Mouse (Mus musculus) hindbrain, embryonic 13.5 days (tissue): Measurements from ENCODE around the gene Gm21060. TPM values are rescaled to one million over a fixed set of nuclear protein-coding genes. Genes with fewer than 3 reads are reported as not detected.
"Not testable (repeated sequence)": the region's sequence is repeated elsewhere in the genome, so short reads cannot be mapped to it uniquely, and the experiment has no call there.

Experiments
- ATAC-seq: fragments of 200-750 bp; cut with Nextera tagmentation; 2 replicates; pipeline ENCODE4 v1.8.0; 2017; ENCODE audit warnings: moderate TSS enrichment; ENCODE audit not compliant: low FRiP score
- H3K27ac ChIP-seq: fragments of 300-500 bp; sonication (generic); 2 replicates; pipeline ENCODE4 v1.5.1; 2015; ENCODE audit warnings: inconsistent platforms, mild to moderate bottlenecking, moderate library complexity
- H3K27me3 ChIP-seq: fragments of 300-500 bp; sonication (generic); 2 replicates; pipeline ENCODE4 v1.6.1; 2015; ENCODE audit warnings: mild to moderate bottlenecking, inconsistent platforms
- H3K36me3 ChIP-seq: fragments of 300-500 bp; sonication (generic); 2 replicates; pipeline ENCODE4 v1.6.1; 2015; ENCODE audit warnings: mild to moderate bottlenecking, inconsistent platforms
- H3K4me1 ChIP-seq: fragments of 300-500 bp; sonication (generic); replicated peaks from 2 replicates; pipeline ENCODE4 v1.6.1; 2015; ENCODE audit warnings: inconsistent platforms
- H3K4me2 ChIP-seq: fragments of 300-500 bp; sonication (generic); 2 replicates; pipeline ENCODE4 v1.6.1; 2015; ENCODE audit warnings: inconsistent platforms, mild to moderate bottlenecking, moderate library complexity
- H3K4me3 ChIP-seq: fragments of 300-500 bp; sonication (generic); 2 replicates; pipeline ENCODE4 v1.5.1; 2015; ENCODE audit warnings: mild to moderate bottlenecking, inconsistent platforms
- H3K9ac ChIP-seq: fragments of 300-500 bp; sonication (generic); 2 replicates; pipeline ENCODE4 v1.6.1; 2015; ENCODE audit warnings: mild to moderate bottlenecking, inconsistent platforms
- H3K9me3 ChIP-seq: fragments of 300-500 bp; sonication (generic); 2 replicates; pipeline ENCODE4 v1.6.1; 2016; ENCODE audit warnings: inconsistent platforms
- WGBS: fragments of 180-500 bp; shearing (Covaris S2); methylation state at CpG from one replicate; pipeline ENCODE4 v1.1.7; 2015; 5-methylcytosine and 5-hydroxymethylcytosine counted together
- polyA plus RNA-seq: library from polyadenylated mRNA; unstranded; fragments of >200 nt; fragmentation: Nextera tagmentation; extraction: Ambion mirVana; gene quantifications from 2 replicates; pipeline ENCODE4 v1.2.1, GENCODE M21; 2015

Gm21060 gene
- polyA plus RNA-seq, result not detected in 2 replicates

DNA sequence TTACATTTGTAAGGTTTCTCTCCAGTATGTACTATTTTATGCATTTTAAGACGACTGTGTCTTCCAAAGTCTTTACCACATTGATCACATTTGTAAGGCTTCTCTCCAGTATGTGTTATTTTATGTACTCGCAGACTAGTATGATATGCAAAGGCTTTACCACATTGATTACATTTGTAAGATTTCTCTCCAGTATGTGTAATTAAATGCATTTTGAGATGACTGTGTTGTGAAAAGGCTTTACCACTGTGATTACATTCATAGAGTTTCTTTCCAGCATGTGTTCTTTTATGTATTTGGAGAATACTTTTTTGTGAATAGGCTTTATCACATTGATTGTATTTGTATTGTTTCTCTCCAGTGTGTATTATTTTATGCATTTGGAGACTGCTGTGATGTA, at the start of gene Gm21060:
TSS of gene Gm21060 (minus strand) at position 101 of the 400 bp plus-strand sequence.
- no peaks in the 10 kb centered on the region for H3K4me1 ChIP-seq
- H3K4me2 ChIP-seq, result no peak within 1 kb of the TSS
- H3K9me3 ChIP-seq, result no peaks in the 10 kb centered on the region
- no peaks in the 10 kb centered on the region for H3K27me3 ChIP-seq
- H3K9ac ChIP-seq, result no peak within 1 kb of the TSS
- 90% methylated on average over 2 of the region's 2 CpGs for WGBS
- H3K36me3 ChIP-seq, result no peaks in the 10 kb centered on the region
- ATAC-seq, result no peak
- H3K27ac ChIP-seq, result no peak within 1 kb of the TSS
- H3K4me3 ChIP-seq, result no peak within 1 kb of the TSS

- not testable (repeated sequence) for H3K4me3 ChIP-seq, H3K36me3 ChIP-seq, H3K4me1 ChIP-seq, ATAC-seq, H3K4me2 ChIP-seq, H3K9me3 ChIP-seq, H3K9ac ChIP-seq, H3K27ac ChIP-seq, H3K27me3 ChIP-seq
- 78% methylated on average over 3 of the region's 3 CpGs for WGBS
Observed at GRCm38 (mm10) chr19:61320844-61321243, 24.0 kb upstream of the Gm21060 start.

DNA sequence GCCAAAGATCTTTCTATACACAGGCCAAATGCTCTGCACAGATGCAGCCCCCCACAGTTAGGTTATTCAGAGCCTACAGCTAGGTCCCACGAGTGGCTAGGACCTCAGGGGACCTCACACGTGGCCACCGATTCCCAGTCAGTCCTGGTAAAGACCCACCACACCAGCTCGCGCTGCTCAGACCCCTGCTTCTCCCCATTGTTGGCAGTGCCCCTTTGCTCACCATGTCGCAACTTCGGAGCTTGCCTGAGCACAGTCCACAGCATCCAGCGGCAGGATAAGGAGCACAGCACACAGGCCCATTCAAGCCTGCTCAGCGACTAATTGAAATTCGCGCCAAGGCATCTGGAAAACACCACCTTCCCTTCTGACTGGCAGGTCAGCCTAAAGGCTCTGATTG, 16.3 kb upstream of the Gm21060 start:
- not testable (repeated sequence) for ATAC-seq, H3K27me3 ChIP-seq, H3K27ac ChIP-seq, H3K36me3 ChIP-seq, H3K4me3 ChIP-seq, H3K4me2 ChIP-seq, H3K9ac ChIP-seq, H3K9me3 ChIP-seq, H3K4me1 ChIP-seq
- WGBS, result 26% methylated on average over 11 of the region's 11 CpGs

- not testable (repeated sequence) for H3K27ac ChIP-seq, ATAC-seq, H3K27me3 ChIP-seq, H3K4me1 ChIP-seq, H3K36me3 ChIP-seq, H3K9ac ChIP-seq, H3K4me2 ChIP-seq, H3K9me3 ChIP-seq, H3K4me3 ChIP-seq
- 92% methylated on average over 10 of the region's 10 CpGs for WGBS
Observed at GRCm38 (mm10) chr19:61312400-61312799, 15.5 kb upstream of the Gm21060 start.

- not testable (repeated sequence) for H3K9ac ChIP-seq, ATAC-seq, H3K9me3 ChIP-seq, H3K36me3 ChIP-seq, H3K4me2 ChIP-seq, H3K27me3 ChIP-seq, H3K4me3 ChIP-seq, H3K4me1 ChIP-seq, H3K27ac ChIP-seq
- 85% methylated on average over 1 of the region's 1 CpGs for WGBS
Observed at GRCm38 (mm10) chr19:61308083-61308482, 11.2 kb upstream of the Gm21060 start.

DNA sequence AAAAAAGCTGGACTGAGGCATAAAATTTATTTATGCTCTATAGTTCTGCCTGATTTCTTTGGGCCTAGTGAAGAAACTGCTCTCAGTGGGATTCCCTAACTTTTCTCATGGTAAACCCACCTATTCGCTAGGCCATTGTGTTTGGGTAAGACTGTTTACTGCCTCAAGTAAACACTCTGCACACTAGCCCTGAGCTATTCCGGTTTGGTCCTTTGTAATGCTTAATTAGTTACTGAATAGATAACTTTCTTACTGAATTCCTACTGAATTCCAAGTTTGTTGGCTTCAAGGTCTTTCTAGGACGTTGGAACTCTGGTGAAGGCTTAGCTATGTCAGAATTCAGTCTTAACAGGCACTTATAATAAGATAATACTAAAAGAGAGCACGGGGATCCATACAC, 11.8 kb downstream of the Gm21060 start:
- not testable (repeated sequence) for H3K9ac ChIP-seq, ATAC-seq, H3K4me1 ChIP-seq, H3K9me3 ChIP-seq, H3K27me3 ChIP-seq, H3K36me3 ChIP-seq, H3K4me2 ChIP-seq, H3K27ac ChIP-seq, H3K4me3 ChIP-seq
- WGBS, result 77% methylated on average over 4 of the region's 4 CpGs

DNA sequence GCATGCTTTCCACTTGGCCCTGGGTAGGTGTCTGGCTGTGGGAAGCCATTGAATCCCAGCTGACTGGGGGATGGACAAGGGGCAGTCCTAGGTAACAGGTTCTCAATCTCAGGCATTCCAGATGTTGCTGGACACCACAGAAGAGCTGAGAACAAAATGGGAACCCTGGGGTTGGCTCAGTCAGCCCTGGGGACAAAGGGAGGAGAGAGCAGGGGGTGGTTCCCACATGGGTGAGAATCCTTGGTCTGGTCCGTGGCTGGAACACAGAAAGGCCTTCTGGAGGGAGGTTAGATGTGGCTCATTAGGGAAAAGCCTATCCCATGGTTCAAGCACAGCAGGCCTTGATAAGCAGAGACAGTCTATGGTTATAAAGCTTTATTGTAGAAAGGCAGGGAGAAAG, 13.3 kb downstream of the Gm21060 start:
- WGBS, result 64% methylated on average over 1 of the region's 1 CpGs
- no peaks in the 10 kb centered on the region for H3K27me3 ChIP-seq
- H3K4me1 ChIP-seq, result no peaks in the 10 kb centered on the region
- ATAC-seq, result no peak
- H3K4me3 ChIP-seq, result no peak overlapping the region
- no peak overlapping the region for H3K4me2 ChIP-seq
- H3K27ac ChIP-seq, result no peak overlapping the region
- H3K9me3 ChIP-seq, result no peaks in the 10 kb centered on the region
- no peaks in the 10 kb centered on the region for H3K36me3 ChIP-seq
- H3K9ac ChIP-seq, result no peak overlapping the region

DNA sequence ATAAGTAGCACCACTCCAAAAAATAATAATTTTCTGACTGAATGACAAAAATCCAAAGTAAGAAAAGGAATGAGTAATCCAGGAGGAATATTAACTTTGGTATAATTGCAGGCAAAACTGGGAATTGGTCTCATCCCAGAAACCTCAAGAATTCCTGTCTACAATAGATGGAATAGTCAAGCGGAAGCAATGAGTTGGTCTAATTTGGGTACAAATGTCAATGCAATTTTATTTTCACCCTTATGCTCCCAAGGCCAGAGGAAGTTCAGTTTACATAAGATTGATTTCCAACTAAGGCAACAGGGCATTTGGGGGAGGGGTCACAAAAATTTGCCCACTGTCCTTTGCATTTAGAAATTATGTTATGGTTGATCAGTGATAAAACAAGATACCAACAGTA, 21.4 kb downstream of the Gm21060 start:
- ATAC-seq, result no peak
- Histone ChIP-seq H3K9me3 (no peaks in the 10 kb centered on the region), H3K27ac (no peak overlapping the region), H3K27me3 (no peaks in the 10 kb centered on the region), H3K4me3 (no peak overlapping the region), H3K4me1 (no peaks in the 10 kb centered on the region), H3K4me2 (no peak overlapping the region), H3K36me3 (no peaks in the 10 kb centered on the region), H3K9ac (no peak overlapping the region)
- 94% methylated on average over 1 of the region's 1 CpGs for WGBS

- not testable (repeated sequence) for H3K4me2 ChIP-seq, H3K27ac ChIP-seq, H3K9ac ChIP-seq, H3K9me3 ChIP-seq, H3K27me3 ChIP-seq, ATAC-seq, H3K36me3 ChIP-seq, H3K4me3 ChIP-seq, H3K4me1 ChIP-seq
- 39% methylated on average over 11 of the region's 11 CpGs for WGBS
Observed at GRCm38 (mm10) chr19:61269141-61269540, 27.7 kb downstream of the Gm21060 start.

DNA sequence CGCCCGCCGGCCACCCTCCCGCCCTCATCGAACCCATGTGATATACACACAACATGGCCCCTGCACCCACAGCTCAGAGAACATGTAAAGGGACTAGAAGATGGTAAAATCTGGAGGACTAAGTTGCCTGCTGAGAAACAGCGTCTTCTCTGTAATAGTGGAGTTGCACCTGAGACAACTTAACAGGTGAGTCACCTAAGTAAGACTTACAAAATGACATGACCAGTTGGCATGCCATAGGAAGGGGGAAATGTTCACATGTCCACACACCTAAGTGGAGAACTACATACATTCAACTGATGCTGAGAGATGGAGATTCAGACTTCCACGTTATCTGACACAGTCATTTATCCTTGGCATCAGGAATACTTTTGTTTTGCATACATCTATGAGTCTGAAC, 29.7 kb downstream of the Gm21060 start:
- H3K27ac ChIP-seq, result no peak overlapping the region
- no peaks in the 10 kb centered on the region for H3K27me3 ChIP-seq
- 21% methylated on average over 7 of the region's 7 CpGs for WGBS
- H3K36me3 ChIP-seq, result no peaks in the 10 kb centered on the region
- H3K4me2 ChIP-seq, result no peak overlapping the region
- no peaks in the 10 kb centered on the region for H3K9me3 ChIP-seq
- H3K4me3 ChIP-seq, result no peak overlapping the region
- ATAC-seq, result no peak
- H3K4me1 ChIP-seq, result no peaks in the 10 kb centered on the region; the same call in 1 of the 2 replicates
- no peak overlapping the region for H3K9ac ChIP-seq

- Histone ChIP-seq H3K9ac (no peak overlapping the region), H3K4me1 (no peaks in the 10 kb centered on the region; the same call in 1 of the 2 replicates), H3K9me3 (no peaks in the 10 kb centered on the region), H3K27ac (no peak overlapping the region), H3K27me3 (no peaks in the 10 kb centered on the region), H3K4me3 (no peak overlapping the region), H3K4me2 (no peak overlapping the region), H3K36me3 (no peaks in the 10 kb centered on the region)
- ATAC-seq, result no peak
- 5% methylated on average over 26 of the region's 26 CpGs for WGBS
Observed at GRCm38 (mm10) chr19:61266651-61267050, 30.2 kb downstream of the Gm21060 start.

DNA sequence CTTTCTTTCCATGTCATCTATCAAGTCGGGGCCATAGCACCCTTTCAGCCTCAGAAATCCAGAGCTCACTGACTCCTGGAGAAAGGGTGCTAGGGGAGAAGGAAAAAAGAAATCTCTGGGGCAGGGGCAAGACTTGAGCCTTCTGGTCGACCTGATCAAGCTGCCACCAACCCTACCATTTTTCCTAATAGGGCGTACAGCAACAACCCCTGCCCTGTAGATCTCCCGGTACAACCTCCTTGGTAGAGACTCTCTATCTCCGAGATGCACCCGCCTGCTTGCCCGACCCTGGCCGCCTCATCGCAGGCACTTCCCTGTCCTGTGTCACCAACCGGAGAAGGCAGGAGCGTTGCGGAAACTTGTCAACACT, 30.6 kb downstream of the Gm21060 start:
- Histone ChIP-seq H3K4me1 (no peaks in the 10 kb centered on the region; the same call in 1 of the 2 replicates), H3K9ac (no peak overlapping the region), H3K4me2 (no peak overlapping the region), H3K9me3 (no peaks in the 10 kb centered on the region), H3K27ac (no peak overlapping the region), H3K4me3 (no peak overlapping the region), H3K36me3 (no peaks in the 10 kb centered on the region), H3K27me3 (no peaks in the 10 kb centered on the region)
- WGBS, result 3% methylated on average over 12 of the region's 12 CpGs
- no peak for ATAC-seq

GRCm38 (mm10) chr19:61265349-61266245, 31.3 kb downstream of the Gm21060 start:
- Histone ChIP-seq H3K4me2 (no peak overlapping the region), H3K27ac (no peak overlapping the region), H3K27me3 (no peaks in the 10 kb centered on the region), H3K9me3 (no peaks in the 10 kb centered on the region), H3K36me3 (no peaks in the 10 kb centered on the region), H3K4me1 (no peaks in the 10 kb centered on the region; the same call in 1 of the 2 replicates), H3K4me3 (no peak overlapping the region), H3K9ac (no peak overlapping the region)
- 36% methylated on average over 3 of the region's 3 CpGs for WGBS
- ATAC-seq, result peak; percentile 62
